Comparison of ENCODE assay signal across 8 mouse cellular contexts in genomic region chr10:40349631-40350177, GRCm38 (mm10). TPM values are rescaled to one million over a fixed set of nuclear protein-coding genes. Genes with fewer than 3 reads are reported as not detected.
DNase-seq lines count a peak whose midpoint lies in the region; ATAC-seq and TF ChIP-seq lines count a peak whose summit lies in the region.

No protein-coding gene starts in this region.

- intact Hi-C loops in left cerebral cortex, postnatal 25 days (cut with DNase I), result loop anchor here (1.0 to 5.0 kb wide), 4 partner anchors 47 to 175 kb away; partner anchors contain the start of genes Amd1 and Gtf3c6

- no peaks in the 10 kb centered on the region for H3K9me3 ChIP-seq in forebrain, postnatal 0 days (ENCODE audit: low read length)
- no peaks in the 10 kb centered on the region for H3K9me3 ChIP-seq in hindbrain, embryonic 11.5 days (ENCODE audit: control insufficient read depth, low read length)

- TF ChIP-seq POLR2A in cerebellum, adult 2 months (IDR thresholded peaks at IDR 0.05; ENCODE audit: borderline replicate concordance, insufficient read depth, low read length), result no peak
- TF ChIP-seq POLR2A in bone marrow macrophage, adult 2 months (IDR thresholded peaks at IDR 0.05; ENCODE audit: borderline replicate concordance, low read depth, low read length), result no peak
- no peak for TF ChIP-seq POLR2A in spleen, adult 2 months (IDR thresholded peaks at IDR 0.05; ENCODE audit: low read depth, low read length)

- peak; percentile 23 for ATAC-seq in forebrain, postnatal 0 days
- ATAC-seq in hindbrain, embryonic 11.5 days (ENCODE audit: low FRiP score), result peak; percentile 64

- DNase-seq in cerebellum, adult 2 months, result peak; percentile 62 to 67
- no peak for DNase-seq in cerebellum, adult 11 months
- peak; percentile 72 for DNase-seq in forebrain, postnatal 0 days
- peak; percentile 82 for DNase-seq in hindbrain, embryonic 11.5 days (ENCODE audit: low spot score)
- peak; percentile 36 to 56 for DNase-seq in left cerebral cortex, postnatal 25 days (ENCODE audit: low spot score in 2 of 2)
- DNase-seq in mesoderm, embryonic 11.5 days (ENCODE audit: low read depth, low spot score), result peak; percentile 87
- peak; percentile 26 to 54 for DNase-seq in spleen, adult 2 months (ENCODE audit: low read depth in 1 of 2, low spot score in 2 of 2)

- H3K4me1 ChIP-seq in cerebellum, adult 2 months (ENCODE audit: control insufficient read depth, insufficient read depth, low read length), result peaks cover 5% of the 10 kb centered on the region; the same call in 1 of the 2 replicates
- peaks cover 21% of the 10 kb centered on the region for H3K4me1 ChIP-seq in bone marrow macrophage, adult 2 months (ENCODE audit: control insufficient read depth, insufficient read depth, low read length)
- H3K4me1 ChIP-seq in forebrain, postnatal 0 days (ENCODE audit: insufficient read depth), result 0 out of 2 replicates have a peak, but pooled peaks cover 3% of the 10 kb centered on the region
- no peaks in the 10 kb centered on the region for H3K4me1 ChIP-seq in hindbrain, embryonic 11.5 days (replicated peaks; ENCODE audit: control insufficient read depth, insufficient read depth, low read length)
- peaks cover 6% of the 10 kb centered on the region for H3K4me1 ChIP-seq in spleen, adult 2 months (ENCODE audit: control insufficient read depth, insufficient read depth, insufficient read length)

- H3K4me2 ChIP-seq in forebrain, postnatal 0 days (ENCODE audit: low read depth), result peak overlapping the region; percentile 51
- peak overlapping the region; percentile 64 for H3K4me2 ChIP-seq in hindbrain, embryonic 11.5 days (replicated peaks; ENCODE audit: low read depth, low read length)

- H3K27me3 ChIP-seq in cerebellum, adult 2 months (ENCODE audit: control insufficient read depth, insufficient read depth, low read length), result no peaks in the 10 kb centered on the region
- H3K27me3 ChIP-seq in forebrain, postnatal 0 days (ENCODE audit: insufficient read depth, low read length), result no peaks in the 10 kb centered on the region
- H3K27me3 ChIP-seq in hindbrain, embryonic 11.5 days (ENCODE audit: control insufficient read depth, insufficient read depth, low read length), result no peaks in the 10 kb centered on the region
- no peaks in the 10 kb centered on the region for H3K27me3 ChIP-seq in spleen, adult 2 months (ENCODE audit: control insufficient read depth, insufficient read depth, low read length)

- H3K36me3 ChIP-seq in forebrain, postnatal 0 days (ENCODE audit: insufficient read depth), result no peaks in the 10 kb centered on the region
- no peaks in the 10 kb centered on the region for H3K36me3 ChIP-seq in hindbrain, embryonic 11.5 days (ENCODE audit: control insufficient read depth, insufficient read depth, low read length)
- H3K36me3 ChIP-seq in spleen, adult 2 months (ENCODE audit: control insufficient read depth, insufficient read depth, low read length), result no peaks in the 10 kb centered on the region

- no peak for TF ChIP-seq CTCF in cerebellum, adult 2 months (IDR thresholded peaks at IDR 0.05; ENCODE audit: borderline replicate concordance, insufficient read depth, low read depth, low read length)
- peak; percentile 24; the same call in 1 of the 2 replicates for TF ChIP-seq CTCF in bone marrow macrophage, adult 2 months (IDR thresholded peaks at IDR 0.05; ENCODE audit: low read depth, low read length)
- TF ChIP-seq CTCF in forebrain, postnatal 0 days (IDR thresholded peaks at IDR 0.05; ENCODE audit: low read depth), result peak; percentile 48
- TF ChIP-seq CTCF in spleen, adult 2 months (IDR thresholded peaks at IDR 0.05; ENCODE audit: extremely low read depth, insufficient read depth, insufficient read length, insufficient replicate concordance), result no peak

- H3K9ac ChIP-seq in forebrain, postnatal 0 days, result peak overlapping the region; percentile 85
- H3K9ac ChIP-seq in hindbrain, embryonic 11.5 days (ENCODE audit: low read depth, low read length), result peak overlapping the region; percentile 91

- H3K27ac ChIP-seq in cerebellum, adult 2 months (ENCODE audit: insufficient read depth, low read length), result peak overlapping the region; percentile 55
- H3K27ac ChIP-seq in bone marrow macrophage, adult 2 months (ENCODE audit: insufficient read depth, low read depth, low read length), result peak overlapping the region; percentile 73
- H3K27ac ChIP-seq in forebrain, postnatal 0 days (ENCODE audit: low read depth, low read length), result peak overlapping the region; percentile 94
- peak overlapping the region; percentile 92 for H3K27ac ChIP-seq in hindbrain, embryonic 11.5 days (ENCODE audit: low read depth, low read length)
- peak overlapping the region; percentile 84 for H3K27ac ChIP-seq in spleen, adult 2 months (ENCODE audit: insufficient read depth, low read length)

- peak overlapping the region; percentile 95 for H3K4me3 ChIP-seq in cerebellum, adult 2 months (replicated peaks; ENCODE audit: insufficient read depth, low read depth, low read length)
- H3K4me3 ChIP-seq in bone marrow macrophage, adult 2 months (ENCODE audit: insufficient read depth, low read length), result peak overlapping the region; percentile 93
- peak overlapping the region; percentile 90 for H3K4me3 ChIP-seq in forebrain, postnatal 0 days (ENCODE audit: low read depth, low read length)
- H3K4me3 ChIP-seq in hindbrain, embryonic 11.5 days (ENCODE audit: low read depth, low read length), result peak overlapping the region; percentile 84
- H3K4me3 ChIP-seq in spleen, adult 2 months (ENCODE audit: extremely low read depth, insufficient read depth, insufficient read length), result peak overlapping the region; percentile 89

- under 1% methylated on average over 61 of the region's 62 CpGs for WGBS in cerebellum, adult 2 months
- WGBS in forebrain, postnatal 0 days, result 4% methylated on average over 62 of the region's 62 CpGs
- under 1% methylated on average over 59 of the region's 62 CpGs for WGBS in hindbrain, embryonic 11.5 days
- WGBS in spleen, adult 2 months, result under 1% methylated on average over 62 of the region's 62 CpGs

RNA-seq across cellular contexts. Expression of gene Cdk19, which starts 10.3 kb away (rescaled TPM):
- polyA plus RNA-seq in cerebellum, adult 2 months (2012; rRNA removed), result 44.7 and 45.9 TPM in 2 replicates
- polyA plus RNA-seq in bone marrow macrophage, adult 2 months (2012; ENCODE audit: insufficient read depth, insufficient read length, missing spikeins), result 38.4 and 41.2 TPM in 2 replicates
- 33.7 and 37.5 TPM in 2 replicates for total RNA-seq in forebrain, postnatal 0 days (2014; rRNA removed)
- polyA plus RNA-seq in forebrain, postnatal 0 days (2015; fragmentation: Nextera tagmentation; extraction: Ambion mirVana), result 11.0 and 11.5 TPM in 2 replicates
- polyA plus RNA-seq in hindbrain, embryonic 11.5 days (2014; fragmentation: Nextera tagmentation; extraction: Ambion mirVana), result 9.0 and 9.5 TPM in 2 replicates
- 10 to 100 TPM; 48.3 to 50.8 TPM for total RNA-seq in left cerebral cortex, postnatal 25 days (2021)
- polyA plus RNA-seq in spleen, adult 2 months (2012; rRNA removed), result 10.7 and 12.6 TPM in 2 replicates

RNA-seq across cellular contexts. Expression of gene Amd1, which starts 47.7 kb away (rescaled TPM):
- polyA plus RNA-seq in cerebellum, adult 2 months (2012; rRNA removed), result 113 and 114 TPM in 2 replicates
- polyA plus RNA-seq in bone marrow macrophage, adult 2 months (2012; ENCODE audit: insufficient read depth, insufficient read length, missing spikeins), result 40.0 and 44.2 TPM in 2 replicates
- 73.9 and 75.1 TPM in 2 replicates for total RNA-seq in forebrain, postnatal 0 days (2014; rRNA removed)
- polyA plus RNA-seq in forebrain, postnatal 0 days (2015; fragmentation: Nextera tagmentation; extraction: Ambion mirVana), result 35.0 and 38.0 TPM in 2 replicates
- polyA plus RNA-seq in hindbrain, embryonic 11.5 days (2014; fragmentation: Nextera tagmentation; extraction: Ambion mirVana), result 82.2 and 89.7 TPM in 2 replicates
- total RNA-seq in left cerebral cortex, postnatal 25 days (2021), result 10 to 100 TPM; 79.3 to 82.0 TPM
- 4.1 and 5.3 TPM in 2 replicates for polyA plus RNA-seq in spleen, adult 2 months (2012; rRNA removed)

Comparison
In these comparisons a context has a peak if more than half of its experiments do, and no peak if none do; other contexts are left out.
1. CTCF ChIP-seq: peak in bone marrow macrophage, adult 2 months (single experiment) and forebrain, postnatal 0 days (single experiment); none in cerebellum, adult 2 months (single experiment) and spleen, adult 2 months (single experiment).
2. Peak in every context shown above with its lines, with median percentiles within 50 percentile points of each other: H3K27ac ChIP-seq and H3K4me3 ChIP-seq.